Mouse (Mus musculus) embryonic facial prominence, embryonic 11.5 days (tissue): ENCODE measurements at regions not wholly inside any gene's neighbourhood (a gene's known extent, or its start where the extent isn't known, plus 50 kb on each side); places are given as distances from the start of the nearest gene placed in this dataset.
A peak's percentile ranks its signal among the peaks of the same experiment; 100 is the strongest.

ENCODE experiments used
- ATAC-seq: fragments of 200-750 bp; cut with Nextera tagmentation; replicated peaks from 2 replicates; pipeline ENCODE4 v1.8.0; 2017; ENCODE audit warnings: low read depth; ENCODE audit not compliant: insufficient number of reproducible peaks, low FRiP score, low TSS enrichment
- DNase-seq: peaks from one replicate; pipeline ENCODE4 v3.0.0-alpha.2; 2015; ENCODE audit warnings: low spot score
- H3K27ac ChIP-seq: fragments of 300-500 bp; sonication (generic); replicated peaks from 2 replicates; pipeline ENCODE4 v1.5.1; 2014; ENCODE audit warnings: mild to moderate bottlenecking, low read depth, low read length, control low read depth
- H3K27me3 ChIP-seq: fragments of 300-500 bp; sonication (generic); 2 replicates; pipeline ENCODE4 v1.6.1; 2014; ENCODE audit warnings: mild to moderate bottlenecking, low read length, moderate library complexity, mixed read lengths; ENCODE audit not compliant: control insufficient read depth, insufficient read depth
- H3K36me3 ChIP-seq: fragments of 300-500 bp; sonication (generic); replicated peaks from 2 replicates; pipeline ENCODE4 v1.6.1; 2014; ENCODE audit warnings: low read depth, mild to moderate bottlenecking, low read length, moderate library complexity, mixed read lengths; ENCODE audit not compliant: control insufficient read depth, insufficient read depth
- H3K4me1 ChIP-seq: fragments of 300-500 bp; sonication (generic); 2 replicates; pipeline ENCODE4 v1.6.1; 2014; ENCODE audit warnings: low read length, mixed read lengths; ENCODE audit not compliant: control insufficient read depth, insufficient read depth
- H3K4me2 ChIP-seq: fragments of 300-500 bp; sonication (generic); 2 replicates; pipeline ENCODE4 v1.6.1; 2014; ENCODE audit warnings: low read depth, mild to moderate bottlenecking, control low read depth, low read length, moderate library complexity
- H3K4me3 ChIP-seq: fragments of 300-500 bp; sonication (generic); 2 replicates; pipeline ENCODE4 v1.5.1; 2014; ENCODE audit warnings: low read depth, low read length, control low read depth
- H3K9ac ChIP-seq: fragments of 300-500 bp; sonication (generic); replicated peaks from 2 replicates; pipeline ENCODE4 v1.6.1; 2014; ENCODE audit warnings: mild to moderate bottlenecking, control low read depth, low read length
- H3K9me3 ChIP-seq: fragments of 300-500 bp; sonication (generic); replicated peaks from 2 replicates; pipeline ENCODE4 v1.6.1; 2016; ENCODE audit warnings: mild to moderate bottlenecking, low read length, inconsistent platforms, mixed read lengths; ENCODE audit not compliant: control insufficient read depth
- WGBS: fragments of 180-500 bp; shearing (Covaris S2); extraction: QIAGEN DNeasy Blood & Tissue Kit; methylation state at CpG from one replicate; pipeline ENCODE4 v1.1.7; 2014; 5-methylcytosine and 5-hydroxymethylcytosine counted together

- Histone ChIP-seq H3K27ac (no peak overlapping the region), H3K4me3 (no peak overlapping the region), H3K9ac (no peak overlapping the region), H3K4me1 (no peaks in the 10 kb centered on the region), H3K9me3 (no peaks in the 10 kb centered on the region), H3K4me2 (no peak overlapping the region; the same call in 1 of the 2 replicates), H3K36me3 (no peaks in the 10 kb centered on the region), H3K27me3 (no peaks in the 10 kb centered on the region)
- DNase-seq, result peak; percentile 1
- no peak for ATAC-seq
- 51% methylated on average over 10 of the region's 10 CpGs for WGBS
Measured at GRCm38 (mm10) chr9:30633741-30634470, 207.0 kb downstream of the Snx19 start.

GRCm38 (mm10) chr9:30632164-30633146, 205.5 kb downstream of the Snx19 start:
- ATAC-seq (peak; percentile 59; the same call in 1 of the 2 replicates), DNase-seq (peak; percentile 61)
- Histone ChIP-seq H3K4me3 (no peak overlapping the region), H3K4me1 (no peaks in the 10 kb centered on the region), H3K9ac (no peak overlapping the region), H3K36me3 (no peaks in the 10 kb centered on the region), H3K27ac (no peak overlapping the region), H3K9me3 (no peaks in the 10 kb centered on the region), H3K4me2 (no peak overlapping the region), H3K27me3 (no peaks in the 10 kb centered on the region)
- 56% methylated on average over 6 of the region's 6 CpGs for WGBS

DNA sequence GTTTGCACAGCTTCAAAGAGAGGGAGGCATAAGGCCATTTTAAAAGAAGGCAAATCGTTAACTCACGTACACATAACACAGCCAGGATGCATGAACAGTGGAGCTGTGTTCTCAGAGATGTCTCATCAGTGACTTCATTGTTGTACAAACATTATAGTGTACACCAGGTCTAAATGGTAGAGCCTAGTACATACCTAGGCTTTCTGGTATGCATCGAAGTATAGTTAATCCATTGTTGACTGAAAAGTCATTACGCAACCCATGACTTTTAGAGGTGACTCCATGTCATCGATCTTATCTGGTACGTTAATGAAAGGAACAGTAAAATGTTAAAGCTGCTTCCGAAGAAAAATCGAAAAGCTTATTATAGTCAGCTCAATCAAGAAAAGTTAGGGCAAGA, 198.7 kb downstream of the Snx19 start:
- Histone ChIP-seq H3K9ac (no peak overlapping the region), H3K36me3 (no peaks in the 10 kb centered on the region), H3K27ac (no peak overlapping the region), H3K9me3 (no peaks in the 10 kb centered on the region), H3K4me2 (no peak overlapping the region), H3K4me1 (no peaks in the 10 kb centered on the region), H3K27me3 (no peaks in the 10 kb centered on the region), H3K4me3 (no peak overlapping the region)
- ATAC-seq (no peak), DNase-seq (no peak)
- 93% methylated on average over 8 of the region's 8 CpGs for WGBS

DNA sequence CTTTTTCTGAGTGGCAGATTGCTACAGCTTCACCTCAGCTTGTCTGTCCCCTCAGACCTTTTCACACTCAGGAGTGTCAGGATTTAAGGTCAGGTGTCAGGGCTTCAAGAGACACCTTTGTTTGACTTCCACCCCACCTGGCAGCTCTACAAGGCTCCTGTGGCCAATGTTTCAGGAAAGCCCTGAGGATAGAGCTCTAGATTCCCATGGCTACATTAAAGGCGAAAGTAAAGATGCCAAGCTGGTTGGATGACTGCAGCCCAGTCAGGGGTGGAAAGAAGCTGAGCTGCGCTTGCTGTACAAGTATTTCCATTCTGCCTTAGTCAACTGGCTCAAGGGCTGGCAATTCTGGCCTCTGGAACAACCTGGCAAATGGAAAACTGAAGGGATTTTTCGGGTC, 198.2 kb downstream of the Snx19 start:
- H3K36me3 ChIP-seq, result no peaks in the 10 kb centered on the region
- ATAC-seq (no peak), DNase-seq (no peak)
- WGBS, result 88% methylated on average over 3 of the region's 3 CpGs
- H3K27me3 ChIP-seq, result no peaks in the 10 kb centered on the region
- no peaks in the 10 kb centered on the region for H3K9me3 ChIP-seq
- H3K9ac ChIP-seq, result no peak overlapping the region
- H3K4me2 ChIP-seq, result no peak overlapping the region
- H3K4me1 ChIP-seq, result no peaks in the 10 kb centered on the region
- H3K4me3 ChIP-seq, result no peak overlapping the region
- no peak overlapping the region for H3K27ac ChIP-seq

DNA sequence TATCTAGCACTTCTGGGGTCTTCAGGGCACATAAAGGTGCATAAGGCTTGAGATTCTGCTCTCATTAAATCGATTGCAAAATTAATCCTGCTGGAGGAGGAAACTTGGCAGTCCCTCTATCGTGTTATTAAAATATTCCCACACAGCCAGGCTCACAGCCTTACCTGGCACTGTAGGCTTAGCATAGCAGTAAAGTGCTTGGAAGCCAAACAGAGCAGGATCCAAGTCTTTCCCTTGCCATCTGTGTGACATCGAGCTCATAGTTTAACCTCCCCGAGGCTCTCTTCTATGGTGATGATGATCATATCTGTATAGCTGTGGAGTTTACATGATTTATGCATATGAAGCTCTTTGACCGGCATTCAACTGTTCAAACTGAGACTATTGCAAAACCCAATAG, 197.6 kb downstream of the Snx19 start:
- Histone ChIP-seq H3K4me2 (no peak overlapping the region), H3K27me3 (no peaks in the 10 kb centered on the region), H3K4me3 (no peak overlapping the region), H3K9ac (no peak overlapping the region), H3K27ac (no peak overlapping the region), H3K36me3 (no peaks in the 10 kb centered on the region), H3K4me1 (no peaks in the 10 kb centered on the region), H3K9me3 (no peaks in the 10 kb centered on the region)
- 85% methylated on average over 5 of the region's 5 CpGs for WGBS
- ATAC-seq (no peak), DNase-seq (no peak)

GRCm38 (mm10) chr9:30619325-30619724, 192.4 kb downstream of the Snx19 start:
- WGBS, result 89% methylated on average over 2 of the region's 2 CpGs
- H3K27ac ChIP-seq, result no peak overlapping the region
- ATAC-seq (no peak), DNase-seq (no peak)
- no peaks in the 10 kb centered on the region for H3K4me1 ChIP-seq
- no peaks in the 10 kb centered on the region for H3K36me3 ChIP-seq
- no peak overlapping the region for H3K4me2 ChIP-seq
- no peaks in the 10 kb centered on the region for H3K27me3 ChIP-seq
- H3K9ac ChIP-seq, result no peak overlapping the region
- no peak overlapping the region for H3K4me3 ChIP-seq
- H3K9me3 ChIP-seq, result no peaks in the 10 kb centered on the region

GRCm38 (mm10) chr9:30618181-30618580, 191.3 kb downstream of the Snx19 start:
- H3K4me1 ChIP-seq, result no peaks in the 10 kb centered on the region
- H3K27ac ChIP-seq, result no peak overlapping the region
- H3K36me3 ChIP-seq, result no peaks in the 10 kb centered on the region
- no peak overlapping the region for H3K4me2 ChIP-seq
- DNase-seq (no peak), ATAC-seq (no peak)
- H3K9ac ChIP-seq, result no peak overlapping the region
- no peaks in the 10 kb centered on the region for H3K27me3 ChIP-seq
- 71% methylated on average over 2 of the region's 2 CpGs for WGBS
- H3K9me3 ChIP-seq, result no peaks in the 10 kb centered on the region
- no peak overlapping the region for H3K4me3 ChIP-seq

GRCm38 (mm10) chr9:30613715-30614114, 186.8 kb downstream of the Snx19 start:
- Histone ChIP-seq H3K27ac (no peak overlapping the region), H3K9me3 (no peaks in the 10 kb centered on the region), H3K4me2 (no peak overlapping the region), H3K27me3 (no peaks in the 10 kb centered on the region), H3K9ac (no peak overlapping the region), H3K4me3 (no peak overlapping the region), H3K4me1 (no peaks in the 10 kb centered on the region), H3K36me3 (no peaks in the 10 kb centered on the region)
- no peak for ATAC-seq
- WGBS, result 61% methylated on average over 6 of the region's 6 CpGs
- DNase-seq, result no peak
